In genomic region chr14:105896791-105897568, GRCm38 (mm10) we compare ENCODE assay signal across 8 mouse cellular contexts. TPM values are rescaled to one million over a fixed set of nuclear protein-coding genes. Genes with fewer than 3 reads are reported as not detected.
DNase-seq lines count a peak whose midpoint lies in the region; ATAC-seq lines count a peak whose summit lies in the region.

TSS of gene Spry2 (minus strand) at chr14:105896819.

- H3K4me2 ChIP-seq in heart, embryonic 13.5 days, result peak within 1 kb of the TSS; percentile 95
- H3K4me2 ChIP-seq in liver, embryonic 12.5 days, result peak within 1 kb of the TSS; percentile 73
- H3K4me2 ChIP-seq in stomach, embryonic 16.5 days (ENCODE audit: low read depth, low read length), result peak within 1 kb of the TSS; percentile 93

- DNase-seq in 416B (ENCODE audit: low read depth), result peak; percentile 97
- peak; percentile 97 for DNase-seq in brain, adult 2 months (ENCODE audit: low read depth, low spot score)
- peak; percentile 84 for DNase-seq in fibroblast of lung, adult 2 months (ENCODE audit: low read depth)
- DNase-seq in kidney, postnatal 14 days, result peak; percentile 97
- DNase-seq in natural killer cell, adult 2 months (ENCODE audit: low spot score in 2 of 2), result peak; percentile 76 to 85

- peak within 1 kb of the TSS; percentile 99 for H3K9ac ChIP-seq in heart, embryonic 13.5 days
- peak within 1 kb of the TSS; percentile 71 for H3K9ac ChIP-seq in liver, embryonic 12.5 days
- peak within 1 kb of the TSS; percentile 98 for H3K9ac ChIP-seq in stomach, embryonic 16.5 days (ENCODE audit: low read length)

- peaks cover 19% of the 10 kb centered on the region for H3K4me1 ChIP-seq in heart, embryonic 13.5 days
- peaks cover 22% of the 10 kb centered on the region; the same call in 1 of the 2 replicates for H3K4me1 ChIP-seq in liver, embryonic 12.5 days
- H3K4me1 ChIP-seq in stomach, embryonic 16.5 days (ENCODE audit: control insufficient read depth, insufficient read depth, low read length), result peaks cover 18% of the 10 kb centered on the region

- ATAC-seq in heart, embryonic 13.5 days (ENCODE audit: extremely low read depth, insufficient number of reproducible peaks, low FRiP score, low TSS enrichment), result peak; percentile 82
- ATAC-seq in liver, embryonic 12.5 days, result peak; percentile 80
- peak; percentile 95 for ATAC-seq in stomach, embryonic 16.5 days (ENCODE audit: insufficient read depth, low FRiP score)

- H3K27me3 ChIP-seq in heart, embryonic 13.5 days (replicated peaks), result no peaks in the 10 kb centered on the region
- H3K27me3 ChIP-seq in liver, embryonic 12.5 days (replicated peaks), result peaks cover 56% of the 10 kb centered on the region
- no peaks in the 10 kb centered on the region for H3K27me3 ChIP-seq in stomach, embryonic 16.5 days (ENCODE audit: control insufficient read depth, insufficient read depth, low read length)

- H3K27ac ChIP-seq in heart, embryonic 13.5 days (replicated peaks), result peak within 1 kb of the TSS; percentile 100
- H3K27ac ChIP-seq in liver, embryonic 12.5 days, result peak within 1 kb of the TSS; percentile 87
- peak within 1 kb of the TSS; percentile 100 for H3K27ac ChIP-seq in stomach, embryonic 16.5 days (ENCODE audit: low read length)

- peak within 1 kb of the TSS; percentile 97 for H3K4me3 ChIP-seq in heart, embryonic 13.5 days
- peak within 1 kb of the TSS; percentile 58 for H3K4me3 ChIP-seq in liver, embryonic 12.5 days
- H3K4me3 ChIP-seq in stomach, embryonic 16.5 days (replicated peaks; ENCODE audit: low read length), result peak within 1 kb of the TSS; percentile 98

- WGBS in heart, embryonic 13.5 days, result under 1% methylated on average over 51 of the region's 89 CpGs
- under 1% methylated on average over 61 of the region's 89 CpGs for WGBS in liver, embryonic 12.5 days (ENCODE audit: insufficient replicate concordance)
- under 1% methylated on average over 61 of the region's 89 CpGs for WGBS in stomach, embryonic 16.5 days

- H3K9me3 ChIP-seq in heart, embryonic 13.5 days, result no peaks in the 10 kb centered on the region
- H3K9me3 ChIP-seq in liver, embryonic 12.5 days (replicated peaks), result no peaks in the 10 kb centered on the region
- no peaks in the 10 kb centered on the region for H3K9me3 ChIP-seq in stomach, embryonic 16.5 days (replicated peaks; ENCODE audit: control insufficient read depth, low read length)

- H3K36me3 ChIP-seq in heart, embryonic 13.5 days, result peaks cover 15% of the 10 kb centered on the region
- peaks cover 10% of the 10 kb centered on the region for H3K36me3 ChIP-seq in liver, embryonic 12.5 days
- H3K36me3 ChIP-seq in stomach, embryonic 16.5 days (ENCODE audit: control insufficient read depth, insufficient read depth, low read length), result 0 out of 2 replicates have a peak, but pooled peaks cover 5% of the 10 kb centered on the region

RNA-seq across cellular contexts. Expression of gene Spry2, which starts in this region (rescaled TPM):
- polyA plus RNA-seq in heart, embryonic 13.5 days (2015; fragmentation: Nextera tagmentation; extraction: Ambion mirVana), result 51.3 and 59.3 TPM in 2 replicates
- polyA plus RNA-seq in liver, embryonic 12.5 days (2016; fragmentation: Nextera tagmentation; extraction: Ambion mirVana), result 6.6 and 7.1 TPM in 2 replicates
- polyA plus RNA-seq in stomach, embryonic 16.5 days (2015; fragmentation: Nextera tagmentation; extraction: Ambion mirVana), result 45.1 and 47.5 TPM in 2 replicates

Comparison
In these comparisons a context has a peak if more than half of its experiments do, and no peak if none do; other contexts are left out.
1. Peak in every context shown above with its lines: DNase-seq, ATAC-seq, H3K4me3 ChIP-seq and H3K27ac ChIP-seq.